Mouse (Mus musculus): Measurements from ENCODE around the gene Trmt11.

DNA sequence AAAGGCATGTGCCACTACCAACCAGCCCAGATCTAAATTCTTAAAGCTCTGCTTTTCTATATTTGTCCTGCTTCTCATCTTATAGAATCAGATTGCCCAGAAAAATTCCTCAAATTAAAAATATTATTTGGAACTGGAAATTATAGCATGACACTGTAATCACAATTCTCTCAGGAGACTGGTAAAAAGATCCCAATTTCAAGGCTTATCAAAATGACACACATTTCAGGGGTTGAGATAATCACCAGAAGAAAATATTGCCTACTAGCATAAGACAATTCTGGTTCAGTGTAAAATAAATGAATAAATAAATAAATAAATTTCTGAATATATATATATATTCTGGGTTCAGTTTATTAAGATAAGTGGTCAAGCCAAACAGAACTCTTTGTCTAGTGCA lies 9.1 kb upstream of the Trmt11 start:
- peak; percentile 55 for TF ChIP-seq EP300 (IDR thresholded peaks at IDR 0.05; ENCODE audit: low read depth)
- TF ChIP-seq CTCF (IDR thresholded peaks at IDR 0.05; ENCODE audit: low read depth): no peak
